Comparison of ENCODE assay signal across 9 mouse cellular contexts in genomic region chr9:58567682-58568081, GRCm38 (mm10). TPM values are rescaled to one million over a fixed set of nuclear protein-coding genes. Genes with fewer than 3 reads are reported as not detected.
DNase-seq lines count a peak whose midpoint lies in the region; ATAC-seq and TF ChIP-seq lines count a peak whose summit lies in the region.
"Had no signal": no experiment of that assay in that cellular context is flagged by ENCODE, and none has a peak within 500 bp of the region (broad histone marks: within the 10 kb centered on the region; RNA-seq: fewer than 3 reads in every experiment).

No protein-coding gene starts in this region.

- peak; percentile 51 for TF ChIP-seq CTCF in forebrain, postnatal 0 days (IDR thresholded peaks at IDR 0.05; ENCODE audit: low read depth)
- TF ChIP-seq CTCF in stomach, postnatal 0 days (IDR thresholded peaks at IDR 0.05; ENCODE audit: low read depth) = peak; percentile 62

- no peak for ATAC-seq in forebrain, postnatal 0 days
- ATAC-seq in midbrain, embryonic 11.5 days (ENCODE audit: low FRiP score) = no peak
- no peak for ATAC-seq in stomach, postnatal 0 days (ENCODE audit: low FRiP score, low TSS enrichment)

- no peak for DNase-seq in forebrain, postnatal 0 days
- no peak for DNase-seq in forebrain, embryonic 10.5 days (ENCODE audit: extremely low spot score, low spot score)
- peak; percentile 12 for DNase-seq in midbrain, embryonic 10.5 days (ENCODE audit: low spot score)
- no peak for DNase-seq in midbrain, embryonic 11.5 days (ENCODE audit: low spot score, missing footprints)
- DNase-seq in embryo, embryonic 10.5 days (ENCODE audit: low spot score) = peak; percentile 72
- DNase-seq in stomach, postnatal 0 days (ENCODE audit: low spot score) = peak; percentile 14
- no peak for DNase-seq in cerebellum, adult 9-11 months
- DNase-seq in right cerebral cortex, adult 18-20 months = no peak

- H3K27ac ChIP-seq in forebrain, postnatal 0 days (ENCODE audit: low read depth, low read length) = no peak overlapping the region
- H3K27ac ChIP-seq in forebrain, embryonic 10.5 days = no peak overlapping the region
- H3K27ac ChIP-seq in midbrain, embryonic 10.5 days (replicated peaks) = no peak overlapping the region
- no peak overlapping the region for H3K27ac ChIP-seq in midbrain, embryonic 11.5 days (ENCODE audit: low read depth, low read length)
- H3K27ac ChIP-seq in stomach, postnatal 0 days (replicated peaks) = no peak overlapping the region
- H3K27ac ChIP-seq: liver, embryonic 15.5 days had no signal

- no peaks in the 10 kb centered on the region; the same call in 1 of the 2 replicates for H3K36me3 ChIP-seq in forebrain, postnatal 0 days (ENCODE audit: insufficient read depth)
- H3K36me3 ChIP-seq in forebrain, embryonic 10.5 days (replicated peaks) = no peaks in the 10 kb centered on the region
- H3K36me3 ChIP-seq in midbrain, embryonic 10.5 days = no peaks in the 10 kb centered on the region
- no peaks in the 10 kb centered on the region for H3K36me3 ChIP-seq in midbrain, embryonic 11.5 days (ENCODE audit: control insufficient read depth, insufficient read depth, low read length)
- no peaks in the 10 kb centered on the region for H3K36me3 ChIP-seq in stomach, postnatal 0 days (ENCODE audit: control insufficient read depth, insufficient read depth, low read length)
- H3K36me3 ChIP-seq: liver, embryonic 15.5 days had no signal

- H3K4me1 ChIP-seq in forebrain, postnatal 0 days (ENCODE audit: insufficient read depth) = no peaks in the 10 kb centered on the region
- no peaks in the 10 kb centered on the region for H3K4me1 ChIP-seq in forebrain, embryonic 10.5 days
- no peaks in the 10 kb centered on the region for H3K4me1 ChIP-seq in midbrain, embryonic 10.5 days
- H3K4me1 ChIP-seq in midbrain, embryonic 11.5 days (ENCODE audit: control insufficient read depth, insufficient read depth, low read length) = no peaks in the 10 kb centered on the region
- H3K4me1 ChIP-seq in stomach, postnatal 0 days (replicated peaks; ENCODE audit: control insufficient read depth, insufficient read depth) = no peaks in the 10 kb centered on the region
- H3K4me1 ChIP-seq: liver, embryonic 15.5 days had no signal

- no peak overlapping the region for H3K4me2 ChIP-seq in forebrain, postnatal 0 days (ENCODE audit: low read depth)
- no peak overlapping the region for H3K4me2 ChIP-seq in midbrain, embryonic 11.5 days
- no peak overlapping the region for H3K4me2 ChIP-seq in stomach, postnatal 0 days (replicated peaks; ENCODE audit: low read depth)
- H3K4me2 ChIP-seq: liver, embryonic 15.5 days had no signal

- H3K9me3 ChIP-seq in forebrain, postnatal 0 days (ENCODE audit: low read length) = no peaks in the 10 kb centered on the region
- H3K9me3 ChIP-seq in forebrain, embryonic 10.5 days = no peaks in the 10 kb centered on the region
- H3K9me3 ChIP-seq in midbrain, embryonic 10.5 days (replicated peaks) = no peaks in the 10 kb centered on the region
- no peaks in the 10 kb centered on the region for H3K9me3 ChIP-seq in midbrain, embryonic 11.5 days (ENCODE audit: control insufficient read depth, low read length)
- H3K9me3 ChIP-seq in stomach, postnatal 0 days (ENCODE audit: control insufficient read depth, low read length) = no peaks in the 10 kb centered on the region
- H3K9me3 ChIP-seq: liver, embryonic 15.5 days had no signal

- TF ChIP-seq EP300 in stomach, postnatal 0 days (optimal IDR thresholded peaks at IDR 0.05) = no peak

- H3K27me3 ChIP-seq in forebrain, postnatal 0 days (ENCODE audit: insufficient read depth, low read length) = no peaks in the 10 kb centered on the region
- H3K27me3 ChIP-seq in forebrain, embryonic 10.5 days (ENCODE audit: poor library complexity, severe bottlenecking) = no peaks in the 10 kb centered on the region
- no peaks in the 10 kb centered on the region for H3K27me3 ChIP-seq in midbrain, embryonic 10.5 days (ENCODE audit: low read depth, poor library complexity, severe bottlenecking)
- H3K27me3 ChIP-seq in midbrain, embryonic 11.5 days (ENCODE audit: control insufficient read depth, insufficient read depth, low read length) = no peaks in the 10 kb centered on the region
- no peaks in the 10 kb centered on the region for H3K27me3 ChIP-seq in stomach, postnatal 0 days (ENCODE audit: control insufficient read depth, insufficient read depth, low read length)

- no peak overlapping the region for H3K4me3 ChIP-seq in forebrain, postnatal 0 days (ENCODE audit: low read depth, low read length)
- H3K4me3 ChIP-seq in forebrain, embryonic 10.5 days = no peak overlapping the region
- no peak overlapping the region for H3K4me3 ChIP-seq in midbrain, embryonic 10.5 days
- no peak overlapping the region for H3K4me3 ChIP-seq in midbrain, embryonic 11.5 days (ENCODE audit: low read depth, low read length)
- H3K4me3 ChIP-seq in stomach, postnatal 0 days (ENCODE audit: low read depth, low read length) = no peak overlapping the region
- H3K4me3 ChIP-seq: liver, embryonic 15.5 days had no signal

- H3K9ac ChIP-seq in forebrain, postnatal 0 days = no peak overlapping the region
- no peak overlapping the region for H3K9ac ChIP-seq in midbrain, embryonic 11.5 days (ENCODE audit: low read length)
- no peak overlapping the region for H3K9ac ChIP-seq in stomach, postnatal 0 days (ENCODE audit: low read length)
- H3K9ac ChIP-seq: liver, embryonic 15.5 days had no signal

RNA-seq across cellular contexts. Expression of gene Cd276, which starts 12.4 kb away (rescaled TPM):
- 21.1 and 26.0 TPM in 2 replicates for total RNA-seq in forebrain, postnatal 0 days (2014; rRNA removed)
- polyA plus RNA-seq in forebrain, postnatal 0 days (2015; fragmentation: Nextera tagmentation; extraction: Ambion mirVana) = 23.7 and 26.2 TPM in 2 replicates
- polyA plus RNA-seq in forebrain, embryonic 10.5 days (2016; fragmentation: Nextera tagmentation; extraction: Ambion mirVana) = 31.7 and 32.8 TPM in 2 replicates
- 24.5 and 26.0 TPM in 2 replicates for polyA plus RNA-seq in midbrain, embryonic 10.5 days (2016; fragmentation: Nextera tagmentation; extraction: Ambion mirVana)
- polyA plus RNA-seq in midbrain, embryonic 11.5 days (2014; fragmentation: Nextera tagmentation; extraction: Ambion mirVana) = 22.5 and 23.8 TPM in 2 replicates
- polyA plus RNA-seq in stomach, postnatal 0 days (2015; fragmentation: Nextera tagmentation; extraction: Ambion mirVana) = 11.3 and 11.4 TPM in 2 replicates

RNA-seq across cellular contexts. Expression of gene Nptn, which starts 14.4 kb away (rescaled TPM):
- total RNA-seq in forebrain, postnatal 0 days (2014; rRNA removed) = 275 and 298 TPM in 2 replicates
- 231 and 236 TPM in 2 replicates for polyA plus RNA-seq in forebrain, postnatal 0 days (2015; fragmentation: Nextera tagmentation; extraction: Ambion mirVana)
- 48.0 and 50.7 TPM in 2 replicates for polyA plus RNA-seq in forebrain, embryonic 10.5 days (2016; fragmentation: Nextera tagmentation; extraction: Ambion mirVana)
- 52.5 and 55.2 TPM in 2 replicates for polyA plus RNA-seq in midbrain, embryonic 10.5 days (2016; fragmentation: Nextera tagmentation; extraction: Ambion mirVana)
- 60.7 and 66.1 TPM in 2 replicates for polyA plus RNA-seq in midbrain, embryonic 11.5 days (2014; fragmentation: Nextera tagmentation; extraction: Ambion mirVana)
- 130 and 136 TPM in 2 replicates for polyA plus RNA-seq in stomach, postnatal 0 days (2015; fragmentation: Nextera tagmentation; extraction: Ambion mirVana)

Comparison
In these comparisons a context has a peak if more than half of its experiments do, and no peak if none do; other contexts are left out.
1. DNase-seq: peak in midbrain, embryonic 10.5 days (single experiment), embryo, embryonic 10.5 days (single experiment) and stomach, postnatal 0 days (single experiment); none in forebrain, postnatal 0 days (single experiment), forebrain, embryonic 10.5 days (single experiment), midbrain, embryonic 11.5 days (single experiment), cerebellum, adult 9-11 months (single experiment) and right cerebral cortex, adult 18-20 months (single experiment).